Mouse (Mus musculus): Measurements from ENCODE around the gene Olfr105-ps. TPM values are rescaled to one million over a fixed set of nuclear protein-coding genes. Genes with fewer than 3 reads are reported as not detected.

Gene Olfr105-ps
- total RNA-seq (2015) (not detected in 2 replicates), total RNA-seq (2017) (not detected in 2 replicates)

DNA sequence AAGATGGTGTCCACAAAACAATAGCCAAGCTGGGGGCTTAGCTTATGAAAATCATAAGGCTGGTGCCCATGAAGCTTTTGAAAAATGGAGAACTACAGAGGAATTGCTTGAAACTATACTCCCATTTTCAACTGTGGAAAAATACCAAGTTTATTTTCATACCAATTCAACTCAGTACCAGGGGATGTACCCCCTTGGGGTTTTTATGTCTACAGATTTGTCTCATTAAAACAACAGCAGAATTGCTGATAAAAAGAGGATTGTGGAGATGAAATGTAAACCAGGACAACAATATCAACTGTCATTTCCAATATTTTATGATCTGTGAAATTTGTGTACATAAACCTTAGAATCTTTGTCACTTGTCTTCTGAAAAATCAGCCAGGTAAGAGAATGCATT is at the start of gene Olfr105-ps:
Gene Olfr105-ps (plus strand): TSS at position 301 of the 400 bp plus-strand sequence.
- ATAC-seq (replicated peaks; ENCODE audit: poor library complexity): no peak

- no peak for ATAC-seq (replicated peaks; ENCODE audit: poor library complexity)
Measured at GRCm38 (mm10) chr17:37339598-37339997, 39.2 kb upstream of the Olfr105-ps start, which contains the start of gene Olfr103. TSS of gene Olfr103 (minus strand) at chr17:37339698.

DNA sequence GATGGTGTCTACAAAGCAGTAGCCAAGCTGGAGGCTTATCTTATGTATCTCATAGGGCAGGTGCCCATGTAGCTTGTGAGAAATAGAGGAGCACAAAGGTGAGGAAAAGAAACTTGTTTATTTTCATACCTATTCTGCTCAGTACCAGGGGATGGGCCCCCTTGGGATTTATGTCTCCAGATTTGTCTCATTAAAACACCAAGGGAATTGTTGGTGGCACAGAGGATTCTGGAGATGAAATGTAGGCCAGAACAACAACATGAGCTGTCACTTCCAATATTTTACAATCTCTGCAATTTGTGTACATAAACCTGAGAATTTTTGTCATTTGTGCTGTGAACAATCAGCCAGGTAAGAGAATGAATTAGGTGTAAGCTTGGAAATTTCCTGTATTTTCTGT is 19.6 kb upstream of the Olfr105-ps start, which contains the start of gene Olfr104-ps:
Gene Olfr104-ps (plus strand): TSS at position 301 of the 400 bp plus-strand sequence.
- no peak for ATAC-seq (replicated peaks; ENCODE audit: poor library complexity)

- ATAC-seq (replicated peaks; ENCODE audit: poor library complexity): no peak
Measured at GRCm38 (mm10) chr17:37390093-37390492, 11.3 kb downstream of the Olfr105-ps start, which contains the start of gene Olfr106-ps. TSS of gene Olfr106-ps (plus strand) at chr17:37390393.

DNA sequence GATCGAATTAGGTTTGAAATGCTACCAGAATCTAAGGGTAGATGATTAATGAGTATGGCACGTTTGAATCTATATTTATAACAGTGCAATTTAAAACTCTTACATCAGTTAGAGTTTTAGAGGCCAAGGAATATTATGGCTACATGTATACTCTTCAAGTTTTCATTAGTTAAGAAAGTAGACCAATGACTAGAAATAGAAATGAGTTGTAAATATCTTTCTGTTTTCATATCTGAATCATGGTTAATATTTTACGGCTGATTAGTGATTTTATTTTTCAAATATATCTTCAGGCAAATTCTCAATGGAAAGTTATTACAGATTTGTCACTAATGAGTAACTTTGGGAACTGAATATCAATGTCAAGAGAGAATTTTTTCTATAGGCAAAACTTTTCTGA is 20.1 kb downstream of the Olfr105-ps start, which contains the start of gene Olfr107:
Gene Olfr107 (plus strand): TSS at position 301 of the 400 bp plus-strand sequence.
- no peak for ATAC-seq (replicated peaks; ENCODE audit: poor library complexity)

DNA sequence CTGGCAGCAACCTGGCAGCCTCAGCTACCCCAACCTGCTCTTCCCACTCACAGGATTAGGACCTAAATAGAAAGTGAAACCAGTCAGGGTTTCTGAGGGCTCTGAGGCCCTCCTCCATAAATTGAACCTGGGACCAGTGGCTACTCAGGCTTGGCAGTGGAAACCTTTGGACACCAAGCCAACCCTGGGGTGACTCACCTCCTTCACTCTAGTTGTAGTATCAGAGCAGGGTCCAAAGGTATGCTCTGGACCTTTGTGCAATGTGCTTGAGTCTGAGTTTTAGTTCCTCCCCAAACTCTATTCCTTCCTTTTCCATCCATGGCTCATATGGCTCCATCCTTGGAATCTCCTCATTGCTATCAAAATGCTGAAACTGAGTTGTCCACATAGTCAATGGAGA is 34.5 kb downstream of the Olfr105-ps start:
- no peak for ATAC-seq (replicated peaks; ENCODE audit: poor library complexity)

Other genes with a start within 250 kb of the Olfr105-ps start
- not detected in 2 replicates for gene Olfr93, start 217.5 kb upstream of the Olfr105-ps start, total RNA-seq (2015)
- gene Olfr93, start 217.5 kb upstream of the Olfr105-ps start, total RNA-seq (2017): not detected in 2 replicates
- gene Ubd, start 185.1 kb upstream of the Olfr105-ps start, total RNA-seq (2015): 0.22 TPM in 1 of 2 replicates, not detected in the other
- gene Ubd, start 185.1 kb upstream of the Olfr105-ps start, total RNA-seq (2017): 0.27 TPM in 1 of 2 replicates, not detected in the other
- not detected in 2 replicates for gene Olfr94, start 178.0 kb upstream of the Olfr105-ps start, total RNA-seq (2015)
- gene Olfr94, start 178.0 kb upstream of the Olfr105-ps start, total RNA-seq (2017): not detected in 2 replicates
- gene Olfr95, start 165.9 kb upstream of the Olfr105-ps start, total RNA-seq (2015): not detected in 2 replicates
- gene Olfr95, start 165.9 kb upstream of the Olfr105-ps start, total RNA-seq (2017): not detected in 2 replicates
- gene Olfr96, start 158.9 kb upstream of the Olfr105-ps start, total RNA-seq (2015): not detected in 2 replicates
- not detected in 2 replicates for gene Olfr96, start 158.9 kb upstream of the Olfr105-ps start, total RNA-seq (2017)
- gene Olfr97, start 141.7 kb upstream of the Olfr105-ps start, total RNA-seq (2015): not detected in 2 replicates
- not detected in 2 replicates for gene Olfr97, start 141.7 kb upstream of the Olfr105-ps start, total RNA-seq (2017)
- gene Olfr98, start 115.3 kb upstream of the Olfr105-ps start, total RNA-seq (2015): not detected in 2 replicates
- not detected in 2 replicates for gene Olfr98, start 115.3 kb upstream of the Olfr105-ps start, total RNA-seq (2017)
- gene H2-M3, start 108.8 kb upstream of the Olfr105-ps start, total RNA-seq (2015): 11.0 and 11.6 TPM in 2 replicates
- gene H2-M3, start 108.8 kb upstream of the Olfr105-ps start, total RNA-seq (2017): 23.5 and 27.3 TPM in 2 replicates
- not detected in 2 replicates for gene Olfr99, start 95.6 kb upstream of the Olfr105-ps start, total RNA-seq (2015)
- not detected in 2 replicates for gene Olfr99, start 95.6 kb upstream of the Olfr105-ps start, total RNA-seq (2017)
- gene Olfr101, start 74.7 kb upstream of the Olfr105-ps start, total RNA-seq (2015): not detected in 2 replicates
- not detected in 2 replicates for gene Olfr101, start 74.7 kb upstream of the Olfr105-ps start, total RNA-seq (2017)
- not detected in 2 replicates for gene Olfr102, start 62.0 kb upstream of the Olfr105-ps start, total RNA-seq (2015)
- gene Olfr102, start 62.0 kb upstream of the Olfr105-ps start, total RNA-seq (2017): not detected in 2 replicates
- not detected in 2 replicates for gene Olfr103, start 39.3 kb upstream of the Olfr105-ps start, total RNA-seq (2015)
- not detected in 2 replicates for gene Olfr103, start 39.3 kb upstream of the Olfr105-ps start, total RNA-seq (2017)
- not detected in 2 replicates for gene Olfr104-ps, start 19.5 kb upstream of the Olfr105-ps start, total RNA-seq (2015)
- not detected in 2 replicates for gene Olfr104-ps, start 19.5 kb upstream of the Olfr105-ps start, total RNA-seq (2017)
- gene Olfr106-ps, start 11.4 kb downstream of the Olfr105-ps start, total RNA-seq (2015): not detected in 2 replicates
- not detected in 2 replicates for gene Olfr106-ps, start 11.4 kb downstream of the Olfr105-ps start, total RNA-seq (2017)
- not detected in 2 replicates for gene Olfr107, start 20.2 kb downstream of the Olfr105-ps start, total RNA-seq (2015)
- gene Olfr107, start 20.2 kb downstream of the Olfr105-ps start, total RNA-seq (2017): not detected in 2 replicates
- not detected in 2 replicates for gene Olfr108, start 66.4 kb downstream of the Olfr105-ps start, total RNA-seq (2015)
- not detected in 2 replicates for gene Olfr108, start 66.4 kb downstream of the Olfr105-ps start, total RNA-seq (2017)
- not detected in 2 replicates for gene Olfr109, start 79.9 kb downstream of the Olfr105-ps start, total RNA-seq (2015)
- gene Olfr109, start 79.9 kb downstream of the Olfr105-ps start, total RNA-seq (2017): not detected in 2 replicates
- not detected in 2 replicates for gene H2-M2, start 104.5 kb downstream of the Olfr105-ps start, total RNA-seq (2015)
- gene H2-M2, start 104.5 kb downstream of the Olfr105-ps start, total RNA-seq (2017): not detected in 2 replicates
- not detected in 2 replicates for gene Olfr110, start 113.4 kb downstream of the Olfr105-ps start, total RNA-seq (2015)
- not detected in 2 replicates for gene Olfr110, start 113.4 kb downstream of the Olfr105-ps start, total RNA-seq (2017)
- not detected in 2 replicates for gene Olfr111, start 129.0 kb downstream of the Olfr105-ps start, total RNA-seq (2015)
- not detected in 2 replicates for gene Olfr111, start 129.0 kb downstream of the Olfr105-ps start, total RNA-seq (2017)
- not detected in 2 replicates for gene Olfr112, start 190.4 kb downstream of the Olfr105-ps start, total RNA-seq (2015)
- gene Olfr112, start 190.4 kb downstream of the Olfr105-ps start, total RNA-seq (2017): not detected in 2 replicates
- not detected in 2 replicates for gene Olfr113, start 198.6 kb downstream of the Olfr105-ps start, total RNA-seq (2015)
- not detected in 2 replicates for gene Olfr113, start 198.6 kb downstream of the Olfr105-ps start, total RNA-seq (2017)
- gene Olfr114, start 213.7 kb downstream of the Olfr105-ps start, total RNA-seq (2015): not detected in 2 replicates
- not detected in 2 replicates for gene Olfr114, start 213.7 kb downstream of the Olfr105-ps start, total RNA-seq (2017)
- not detected in 2 replicates for gene Olfr115, start 248.1 kb downstream of the Olfr105-ps start, total RNA-seq (2015)
- not detected in 2 replicates for gene Olfr115, start 248.1 kb downstream of the Olfr105-ps start, total RNA-seq (2017)
- not detected in 2 replicates for gene Olfr116, start 248.2 kb downstream of the Olfr105-ps start, total RNA-seq (2015)
- gene Olfr116, start 248.2 kb downstream of the Olfr105-ps start, total RNA-seq (2017): not detected in 2 replicates